10 mouse cellular contexts compared by ENCODE assay signal in the genomic region with DNA sequence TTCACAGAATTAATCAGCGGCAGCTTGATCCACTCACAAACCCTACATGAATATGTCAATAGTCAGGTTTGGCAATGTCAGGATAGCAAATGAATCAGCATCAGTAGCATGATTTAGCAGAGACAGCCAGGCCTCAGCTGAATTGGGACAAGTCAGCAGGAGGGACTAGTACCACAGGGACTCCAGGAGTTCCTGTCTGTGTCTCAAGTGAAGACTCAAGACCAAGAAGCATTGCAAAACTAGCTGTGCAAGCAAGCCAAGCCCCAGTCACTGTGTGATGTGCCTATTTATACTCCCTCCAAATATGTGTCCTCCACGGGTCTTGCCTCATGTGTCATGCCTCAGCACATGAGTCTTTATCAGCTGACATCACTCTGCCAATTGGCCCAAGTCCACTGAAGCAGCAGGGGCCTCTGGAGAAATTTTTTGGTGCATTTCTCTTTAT. TPM values are rescaled to one million over a fixed set of nuclear protein-coding genes. Genes with fewer than 3 reads are reported as not detected.
DNase-seq lines count a peak whose midpoint lies in the region; ATAC-seq and TF ChIP-seq lines count a peak whose summit lies in the region.
"Had no signal": no experiment of that assay in that cellular context is flagged by ENCODE, and none has a peak within 500 bp of the region (broad histone marks: within the 10 kb centered on the region; RNA-seq: fewer than 3 reads in every experiment).

No protein-coding gene starts in this region.

- H3K27me3 ChIP-seq in hindbrain, postnatal 0 days (ENCODE audit: insufficient read depth, low read length) = no peaks in the 10 kb centered on the region
- no peaks in the 10 kb centered on the region for H3K27me3 ChIP-seq in midbrain, embryonic 16.5 days (ENCODE audit: control insufficient read depth, insufficient read depth, low read depth, low read length)
- H3K27me3 ChIP-seq: neural tube, embryonic 13.5 days had no signal

- DNase-seq in adrenal gland, adult (ENCODE audit: inconsistent age in 2 of 2, low spot score in 1 of 2) = peak; percentile 40 to 87
- DNase-seq in adrenal gland, postnatal 4 days (ENCODE audit: low spot score in 2 of 2) = no peak
- DNase-seq in urinary bladder, postnatal 14 days (ENCODE audit: low spot score) = peak; percentile 29
- DNase-seq in urinary bladder, postnatal 25 days (ENCODE audit: low spot score) = no peak
- peak; percentile 58 for DNase-seq in heart, postnatal 4 days
- no peak for DNase-seq in hindbrain, postnatal 0 days (ENCODE audit: low spot score)
- DNase-seq: kidney, adult 9 months had no signal

- H3K36me3 ChIP-seq in hindbrain, postnatal 0 days (ENCODE audit: insufficient read depth, low read length) = no peaks in the 10 kb centered on the region
- H3K36me3 ChIP-seq in midbrain, embryonic 16.5 days (ENCODE audit: control insufficient read depth, insufficient read depth, low read length) = no peaks in the 10 kb centered on the region

- H3K27ac ChIP-seq in hindbrain, postnatal 0 days = no peak overlapping the region
- no peak overlapping the region for H3K27ac ChIP-seq in midbrain, embryonic 16.5 days (ENCODE audit: low read length)
- H3K27ac ChIP-seq: neural tube, embryonic 13.5 days had no signal

- TF ChIP-seq CTCF in hindbrain, postnatal 0 days (IDR thresholded peaks at IDR 0.05; ENCODE audit: low read depth) = no peak

- no peaks in the 10 kb centered on the region for H3K4me1 ChIP-seq in hindbrain, postnatal 0 days (ENCODE audit: insufficient read depth, low read length)
- H3K4me1 ChIP-seq in midbrain, embryonic 16.5 days (ENCODE audit: control insufficient read depth, insufficient read depth, low read length) = no peaks in the 10 kb centered on the region
- H3K4me1 ChIP-seq: neural tube, embryonic 13.5 days had no signal

- ATAC-seq in hindbrain, postnatal 0 days = no peak
- ATAC-seq in midbrain, embryonic 16.5 days = no peak
- no peak for ATAC-seq in CD4-positive, CD25-positive, alpha-beta regulatory T cell, adult 4 months

- WGBS in hindbrain, postnatal 0 days = 79% methylated on average over 2 of the region's 2 CpGs
- 99% methylated on average over 2 of the region's 2 CpGs for WGBS in midbrain, embryonic 16.5 days

- no peak overlapping the region for H3K4me3 ChIP-seq in hindbrain, postnatal 0 days (ENCODE audit: low read length)
- no peak overlapping the region for H3K4me3 ChIP-seq in midbrain, embryonic 16.5 days (ENCODE audit: low read depth, low read length)
- H3K4me3 ChIP-seq: neural tube, embryonic 13.5 days had no signal

- no peak overlapping the region for H3K4me2 ChIP-seq in hindbrain, postnatal 0 days (ENCODE audit: low read depth, low read length)
- no peak overlapping the region for H3K4me2 ChIP-seq in midbrain, embryonic 16.5 days (ENCODE audit: low read length)
- H3K4me2 ChIP-seq: neural tube, embryonic 13.5 days had no signal

- no peaks in the 10 kb centered on the region for H3K9me3 ChIP-seq in hindbrain, postnatal 0 days (ENCODE audit: low read length)
- H3K9me3 ChIP-seq in midbrain, embryonic 16.5 days (replicated peaks; ENCODE audit: control insufficient read depth, low read length, poor library complexity, severe bottlenecking) = no peaks in the 10 kb centered on the region
- H3K9me3 ChIP-seq: neural tube, embryonic 13.5 days had no signal

- no peak overlapping the region for H3K9ac ChIP-seq in hindbrain, postnatal 0 days (replicated peaks; ENCODE audit: low read length)
- no peak overlapping the region for H3K9ac ChIP-seq in midbrain, embryonic 16.5 days (ENCODE audit: low read depth, low read length)
- H3K9ac ChIP-seq: neural tube, embryonic 13.5 days had no signal

RNA-seq across cellular contexts. Expression of gene Chmp3, which starts 11.9 kb away (rescaled TPM):
- 100 to 1,000 TPM in 1 of 2 experiments, 10 to 100 TPM in 1; 92.9 to 102 TPM for total RNA-seq in adrenal gland, postnatal 4 days (2021)
- total RNA-seq in heart, postnatal 4 days (2021) = 10 to 100 TPM; 61.5 to 68.6 TPM
- 42.4 and 43.6 TPM in 2 replicates for total RNA-seq in hindbrain, postnatal 0 days (2014; rRNA removed)
- polyA plus RNA-seq in hindbrain, postnatal 0 days (2015; fragmentation: Nextera tagmentation; extraction: Ambion mirVana) = 52.2 and 57.9 TPM in 2 replicates
- 57.9 and 58.1 TPM in 2 replicates for polyA plus RNA-seq in midbrain, embryonic 16.5 days (2015; fragmentation: Nextera tagmentation; extraction: Ambion mirVana)
- 100 to 1,000 TPM in 1 of 2 experiments, 10 to 100 TPM in 1; 73.3 to 112 TPM for polyA plus RNA-seq in CD4-positive, CD25-positive, alpha-beta regulatory T cell, adult 4 months (2017; shearing (Covaris generic))

Comparison
In these comparisons a context has a peak if more than half of its experiments do, and no peak if none do; other contexts are left out.
1. DNase-seq: peak in adrenal gland, adult (2 of 2), urinary bladder, postnatal 14 days (single experiment) and heart, postnatal 4 days (single experiment); none in adrenal gland, postnatal 4 days (0 of 2), urinary bladder, postnatal 25 days (single experiment) and hindbrain, postnatal 0 days (single experiment).